Mouse (Mus musculus) lung, postnatal 0 days (tissue): Measurements from ENCODE around the gene Mllt6.

Source experiments
- CTCF ChIP-seq: IDR thresholded peaks from 2 replicates; pipeline ENCODE4 v1.5.1; 2016; ENCODE audit warnings: antibody characterized with exemption, mild to moderate bottlenecking
- EP300 ChIP-seq: IDR thresholded peaks from 2 replicates; pipeline ENCODE4 v1.6.1; 2016; ENCODE audit warnings: antibody characterized with exemption, mild to moderate bottlenecking, control low read depth

DNA sequence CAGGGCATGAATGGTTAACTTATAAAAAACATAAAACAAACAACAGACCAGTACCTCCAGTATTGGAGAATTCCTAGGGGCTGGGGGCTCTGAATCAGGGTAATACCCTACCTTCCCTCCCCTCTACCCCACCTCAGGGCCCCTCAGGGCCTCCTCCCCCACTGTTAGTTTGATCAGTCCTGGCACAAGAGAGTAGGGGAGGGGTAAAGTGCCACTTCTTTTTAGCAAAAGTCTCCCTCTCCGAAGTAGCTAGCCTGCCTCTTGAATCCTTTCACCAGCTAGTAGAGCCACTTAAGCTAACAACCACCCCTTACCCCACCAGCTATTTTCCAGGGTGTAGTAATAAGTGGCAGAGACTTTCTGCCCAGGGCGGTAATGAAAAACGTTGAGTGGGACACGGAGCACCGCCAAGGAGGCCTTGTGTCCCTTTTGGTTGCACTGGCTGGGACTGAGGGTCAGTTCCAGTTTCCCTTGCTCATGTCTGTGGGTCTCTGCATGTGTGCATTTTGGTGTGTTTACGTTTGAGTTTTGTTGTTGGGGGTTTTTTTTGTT lies 19.4 kb downstream of the Mllt6 start:
- TF ChIP-seq CTCF (no peak), EP300 (no peak; the same call in none of the 2 replicates)
